Mouse (Mus musculus) spleen, adult 12 weeks (tissue): Measurements from ENCODE around the gene Ddx47.

Experiments
- DNase-seq: peaks from one replicate; pipeline ENCODE4 v3.0.0; 2022; ENCODE audit warnings: low spot score

Gene Ddx47

GRCm38 (mm10) chr6:135011734-135012116, 313 bp downstream of the Ddx47 start:
- no peak for DNase-seq

GRCm38 (mm10) chr6:135017211-135017610, 5.8 kb downstream of the Ddx47 start:
- DNase-seq: no peak

- no peak for DNase-seq
Observed at GRCm38 (mm10) chr6:135019564-135019963, 8.2 kb downstream of the Ddx47 start.

GRCm38 (mm10) chr6:135021633-135022032, 10.2 kb downstream of the Ddx47 start:
- no peak for DNase-seq

GRCm38 (mm10) chr6:135023379-135023778, 12.0 kb downstream of the Ddx47 start:
- no peak for DNase-seq

GRCm38 (mm10) chr6:135024781-135025420, 13.5 kb downstream of the Ddx47 start:
- no peak for DNase-seq

GRCm38 (mm10) chr6:135026232-135026631, 14.8 kb downstream of the Ddx47 start:
- no peak for DNase-seq

GRCm38 (mm10) chr6:135026755-135027154, 15.3 kb downstream of the Ddx47 start:
- DNase-seq: no peak

GRCm38 (mm10) chr6:135029246-135029645, 17.8 kb downstream of the Ddx47 start:
- no peak for DNase-seq

GRCm38 (mm10) chr6:135038674-135039073, 27.3 kb downstream of the Ddx47 start:
- DNase-seq: no peak

- DNase-seq: no peak
Observed at GRCm38 (mm10) chr6:135040275-135040871, 29.0 kb downstream of the Ddx47 start.

GRCm38 (mm10) chr6:135041930-135042329, 30.5 kb downstream of the Ddx47 start:
- no peak for DNase-seq

GRCm38 (mm10) chr6:135047276-135047675, 35.9 kb downstream of the Ddx47 start:
- DNase-seq: no peak

GRCm38 (mm10) chr6:135048509-135048908, 37.1 kb downstream of the Ddx47 start:
- DNase-seq: no peak

- DNase-seq: no peak
Observed at GRCm38 (mm10) chr6:135048956-135049355, 37.5 kb downstream of the Ddx47 start.

GRCm38 (mm10) chr6:135053789-135054188, 42.4 kb downstream of the Ddx47 start:
- DNase-seq: no peak

- DNase-seq: no peak
Observed at GRCm38 (mm10) chr6:135055882-135056281, 44.5 kb downstream of the Ddx47 start.

GRCm38 (mm10) chr6:135060728-135061127, 49.3 kb downstream of the Ddx47 start:
- no peak for DNase-seq

- DNase-seq: no peak
Observed at GRCm38 (mm10) chr6:135064621-135065020, 53.2 kb downstream of the Ddx47 start.

- DNase-seq: peak; percentile 15
Observed at GRCm38 (mm10) chr6:135065236-135065957, 54.0 kb downstream of the Ddx47 start, which contains the start of gene Gprc5a. Gene Gprc5a (plus strand): TSS chr6:135065651.

- DNase-seq: no peak
Observed at GRCm38 (mm10) chr6:135066795-135067445, 55.5 kb downstream of the Ddx47 start.

- DNase-seq: no peak
Observed at GRCm38 (mm10) chr6:135068221-135068620, 56.8 kb downstream of the Ddx47 start.

- no peak for DNase-seq
Observed at GRCm38 (mm10) chr6:135069856-135070255, 58.4 kb downstream of the Ddx47 start.
